Mouse (Mus musculus) MEL (cell line): ENCODE results near the gene Npl. TPM values are rescaled to one million over a fixed set of nuclear protein-coding genes. Genes with fewer than 3 reads are reported as not detected.

ENCODE experiments used
- DNase-seq: peaks from one replicate; pipeline ENCODE4 v3.0.0; 2011; ENCODE audit warnings: low read depth, low spot score
- H3K27ac ChIP-seq: 2 replicates; pipeline ENCODE4 v1.5.1; 2012; ENCODE audit warnings: low read depth, mild to moderate bottlenecking, control low read depth, low read length, moderate library complexity; ENCODE audit not compliant: control insufficient read depth
- H3K27me3 ChIP-seq, 2 experiments: fragments of 150-350 bp in 1 of 2; sonication (generic) in 1 of 2; 2 replicates each; pipeline ENCODE4 v1.6.1; 2012; ENCODE audit warnings: low read length in 2 of 2, mild to moderate bottlenecking in 2 of 2, improper control_type of control experiment in 1 of 2, moderate library complexity in 1 of 2; ENCODE audit not compliant: insufficient read depth in 2 of 2, control insufficient read depth in 1 of 2
- H3K36me3 ChIP-seq, 2 experiments: 2 replicates each; pipeline ENCODE4 v1.6.1; 2012 to 2014; ENCODE audit warnings: low read length in 2 of 2, improper control_type of control experiment in 1 of 2, inconsistent platforms in 1 of 2, mild to moderate bottlenecking in 1 of 2; ENCODE audit not compliant: insufficient read depth in 2 of 2, control insufficient read depth in 1 of 2
- H3K4me1 ChIP-seq, 2 experiments: fragments of 150-350 bp in 1 of 2; sonication (generic) in 1 of 2; 2 replicates each; pipeline ENCODE4 v1.6.1; 2012; ENCODE audit warnings: low read length in 2 of 2, improper control_type of control experiment in 1 of 2, mild to moderate bottlenecking in 1 of 2; ENCODE audit not compliant: insufficient read depth in 2 of 2, control insufficient read depth in 1 of 2
- H3K4me3 ChIP-seq, 2 experiments: fragments of 150-350 bp in 1 of 2; sonication (generic) in 1 of 2; 2 replicates each; pipeline ENCODE4 v1.5.1; 2012; ENCODE audit warnings: low read depth in 2 of 2, low read length in 2 of 2, mild to moderate bottlenecking in 2 of 2, moderate library complexity in 2 of 2, control low read depth in 1 of 2, improper control_type of control experiment in 1 of 2; ENCODE audit not compliant: control insufficient read depth in 1 of 2, insufficient read depth in 1 of 2
- H3K79me2 ChIP-seq: 2 replicates; pipeline ENCODE4 v1.6.1; 2012; ENCODE audit warnings: mild to moderate bottlenecking, low read length, moderate library complexity; ENCODE audit not compliant: control insufficient read depth, poor library complexity, insufficient read depth
- H3K9ac ChIP-seq: 2 replicates; pipeline ENCODE4 v1.6.1; 2012; ENCODE audit warnings: low read depth, mild to moderate bottlenecking, control low read depth, low read length, moderate library complexity; ENCODE audit not compliant: control insufficient read depth, poor library complexity, severe bottlenecking
- H3K9me3 ChIP-seq: fragments of 150-350 bp; sonication (generic); replicated peaks from 2 replicates; pipeline ENCODE4 v1.6.1; 2012; ENCODE audit warnings: mild to moderate bottlenecking, low read length, improper control_type of control experiment, moderate library complexity; ENCODE audit not compliant: insufficient read depth
- CHD1 ChIP-seq: IDR thresholded peaks from 2 replicates; pipeline ENCODE4 v1.6.1; 2012; ENCODE audit warnings: low read depth, mild to moderate bottlenecking, inconsistent platforms, low read length, improper control_type of control experiment
- E2F4 ChIP-seq: IDR thresholded peaks from 2 replicates; pipeline ENCODE4 v1.6.1; 2011; ENCODE audit warnings: low read depth, low read length, improper control_type of control experiment, borderline replicate concordance
- ELF1 ChIP-seq: IDR thresholded peaks from 2 replicates; pipeline ENCODE4 v1.6.1; 2014; ENCODE audit warnings: low read depth, mild to moderate bottlenecking, inconsistent platforms, low read length, improper control_type of control experiment, moderate library complexity
- HCFC1 ChIP-seq: IDR thresholded peaks from 2 replicates; pipeline ENCODE4 v1.6.1; 2012; ENCODE audit warnings: low read depth, mild to moderate bottlenecking, inconsistent platforms, low read length, improper control_type of control experiment, moderate library complexity
- MAFK ChIP-seq: IDR thresholded peaks from 2 replicates; pipeline ENCODE4 v1.6.1; 2011; ENCODE audit warnings: low read depth, mild to moderate bottlenecking, low read length, improper control_type of control experiment, borderline replicate concordance
- MAX ChIP-seq: IDR thresholded peaks from 2 replicates; pipeline ENCODE4 v1.6.1; 2011; ENCODE audit warnings: low read length, improper control_type of control experiment
- MAZ ChIP-seq: IDR thresholded peaks from 2 replicates; pipeline ENCODE4 v1.6.1; 2012; ENCODE audit warnings: low read depth, mild to moderate bottlenecking, inconsistent platforms, low read length, improper control_type of control experiment
- MXI1 ChIP-seq: IDR thresholded peaks from 2 replicates; pipeline ENCODE4 v1.6.1; 2011; ENCODE audit warnings: mild to moderate bottlenecking, low read depth, low read length, improper control_type of control experiment
- MYC ChIP-seq: IDR thresholded peaks from 2 replicates; pipeline ENCODE4 v1.6.1; 2011; ENCODE audit warnings: low read depth, mild to moderate bottlenecking, low read length, improper control_type of control experiment, moderate library complexity
- NRF1 ChIP-seq: IDR thresholded peaks from 2 replicates; pipeline ENCODE4 v1.6.1; 2014; ENCODE audit warnings: low read depth, mild to moderate bottlenecking, inconsistent platforms, low read length, improper control_type of control experiment, moderate library complexity; ENCODE audit not compliant: poor library complexity, insufficient read depth, severe bottlenecking
- POLR2A ChIP-seq, 2 experiments: IDR thresholded peaks; 2 replicates each; pipeline ENCODE4 v1.6.1; 2011 to 2012; ENCODE audit warnings: low read length in 2 of 2, mild to moderate bottlenecking in 2 of 2, control low read depth in 1 of 2, improper control_type of control experiment in 1 of 2, low read depth in 1 of 2, moderate library complexity in 1 of 2; ENCODE audit not compliant: control insufficient read depth in 1 of 2, insufficient read depth in 1 of 2, poor library complexity in 1 of 2
- POLR2AphosphoS2 ChIP-seq: IDR thresholded peaks from 2 replicates; pipeline ENCODE4 v1.6.1; 2011; ENCODE audit warnings: low read length, improper control_type of control experiment
- POLR2AphosphoS5 ChIP-seq: IDR thresholded peaks from 2 replicates; pipeline ENCODE4 v1.6.1; 2012; ENCODE audit warnings: low read depth, borderline replicate concordance, mild to moderate bottlenecking, inconsistent platforms, low read length, moderate library complexity, mixed read lengths
- RCOR1 ChIP-seq: IDR thresholded peaks from 2 replicates; pipeline ENCODE4 v1.6.1; 2012; ENCODE audit warnings: low read depth, mild to moderate bottlenecking, inconsistent platforms, low read length, improper control_type of control experiment
- SMC3 ChIP-seq: IDR thresholded peaks from 2 replicates; pipeline ENCODE4 v1.6.1; 2011; ENCODE audit warnings: low read depth, low read length, improper control_type of control experiment
- TAL1 ChIP-seq: IDR thresholded peaks from 2 replicates; pipeline ENCODE4 v1.6.1; 2012; ENCODE audit warnings: mild to moderate bottlenecking, inconsistent platforms, low read length, moderate library complexity, mixed read lengths
- TBP ChIP-seq: IDR thresholded peaks from 2 replicates; pipeline ENCODE4 v1.8.0; 2011; ENCODE audit warnings: low read depth, low read length, improper control_type of control experiment
- TCF12 ChIP-seq: IDR thresholded peaks from 2 replicates; pipeline ENCODE4 v1.6.1; 2014; ENCODE audit warnings: low read depth, mild to moderate bottlenecking, inconsistent platforms, low read length, improper control_type of control experiment, moderate library complexity
- USF1 ChIP-seq: IDR thresholded peaks from 2 replicates; pipeline ENCODE4 v1.6.1; 2014; ENCODE audit warnings: low read depth, mild to moderate bottlenecking, inconsistent platforms, low read length, improper control_type of control experiment, moderate library complexity
- USF2 ChIP-seq, 2 experiments: IDR thresholded peaks; 2 replicates each; pipeline ENCODE4 v1.6.1; 2011 to 2012; ENCODE audit warnings: improper control_type of control experiment in 2 of 2, low read length in 2 of 2, borderline replicate concordance in 1 of 2, inconsistent platforms in 1 of 2, low read depth in 1 of 2, mild to moderate bottlenecking in 1 of 2; ENCODE audit not compliant: insufficient read depth in 1 of 2
- ZC3H11A ChIP-seq: IDR thresholded peaks from 2 replicates; pipeline ENCODE4 v1.6.1; 2012; ENCODE audit warnings: low read depth, mild to moderate bottlenecking, inconsistent platforms, low read length, improper control_type of control experiment
- ZNF384 ChIP-seq: IDR thresholded peaks from 2 replicates; pipeline ENCODE4 v1.6.1; 2012; ENCODE audit warnings: low read depth, mild to moderate bottlenecking, inconsistent platforms, low read length, improper control_type of control experiment
- polyA plus RNA-seq, 2 experiments: library from polyadenylated mRNA; stranded (reverse) in 1 of 2; unstranded in 1 of 2; fragments of >175 nt in 1 of 2; fragments of >200 nt in 1 of 2; gene quantifications; 2 replicates each; pipeline versions ENCODE4 v1.2.1 to v1.2.4; 2012; ENCODE audit warnings: low replicate concordance in 2 of 2, low read depth in 1 of 2; ENCODE audit not compliant: insufficient read length in 2 of 2, insufficient read depth in 1 of 2, missing spikeins in 1 of 2
- total RNA-seq: library from RNA; depleted of rRNA; stranded (reverse); fragments of 300-350 nt; gene quantifications from 2 replicates; pipeline ENCODE4 v1.2.3, GENCODE M21; 2012

Gene Npl
- total and polyA plus RNA-seq, 3 experiments: 0.08 TPM; not detected in 2

GRCm38 (mm10) chr1:153531677-153532233 lies 18.1 kb downstream of the Npl start:
- Histone ChIP-seq H3K9me3 (no peaks in the 10 kb centered on the region), H3K4me1 (peaks cover 0 to 5% of the 10 kb centered on the region in 2 experiments; a peak in 1 of 4 replicates), H3K9ac (peak overlapping the region; percentile 54), H3K36me3 (no peaks in the 10 kb centered on the region; a peak in 1 of 4 replicates), H3K4me3 (peak overlapping the region; percentile 42 to 45), H3K79me2 (no peaks in the 10 kb centered on the region), H3K27me3 (no peaks in the 10 kb centered on the region; a peak in 2 of 4 replicates), H3K27ac (no peak overlapping the region)
- no peak for TF ChIP-seq POLR2AphosphoS2
- TF ChIP-seq SMC3: no peak
- no peak for TF ChIP-seq TAL1
- TF ChIP-seq NRF1: no peak
- TF ChIP-seq MAX: no peak
- no peak for TF ChIP-seq ZNF384
- no peak for TF ChIP-seq MYC
- DNase-seq: no peak

GRCm38 (mm10) chr1:153522116-153522515 lies 27.7 kb downstream of the Npl start:
- H3K4me3 ChIP-seq: no peak overlapping the region
- H3K9ac ChIP-seq: no peak overlapping the region
- no peak for DNase-seq
- TF ChIP-seq MAFK (no peak), USF1 (no peak), E2F4 (no peak), USF2 (IDR thresholded peaks at IDR 0.05; ENCODE audit: borderline replicate concordance in 1 of 2, insufficient read depth in 1 of 2, low read depth in 1 of 2, low read length in 2 of 2) (no peak), ZC3H11A (no peak), TBP (no peak), TAL1 (no peak), HCFC1 (no peak), POLR2AphosphoS2 (no peak), POLR2AphosphoS5 (no peak), ELF1 (no peak), TCF12 (no peak), POLR2A (IDR thresholded peaks at IDR 0.05; ENCODE audit: control insufficient read depth in 1 of 2, insufficient read depth in 1 of 2, low read depth in 1 of 2, low read length in 2 of 2, poor library complexity in 1 of 2) (no peak), MXI1 (no peak), CHD1 (no peak), MAZ (no peak), RCOR1 (no peak)
- H3K36me3 ChIP-seq: no peaks in the 10 kb centered on the region
- H3K79me2 ChIP-seq: no peaks in the 10 kb centered on the region
- H3K27ac ChIP-seq: no peak overlapping the region
- no peaks in the 10 kb centered on the region for H3K9me3 ChIP-seq
- H3K4me1 ChIP-seq: no peaks in the 10 kb centered on the region
- H3K27me3 ChIP-seq: no peaks in the 10 kb centered on the region; a peak in 1 of 4 replicates
